Mouse (Mus musculus) layer of hippocampus, adult 2 months (tissue): ENCODE results near the gene 1700001J03Rik. TPM values are rescaled to one million over a fixed set of nuclear protein-coding genes. Genes with fewer than 3 reads are reported as not detected.
"Not testable (repeated sequence)": the region's sequence is repeated elsewhere in the genome, so short reads cannot be mapped to it uniquely, and the experiment has no call there.

Source experiments
- DNase-seq, 2 experiments: peaks; one replicate each; pipeline ENCODE4 v3.0.0; 2022; ENCODE audit warnings: low spot score in 2 of 2
- H3K27ac ChIP-seq: fragments of 200-600 bp; 2 replicates; pipeline ENCODE4 v1.8.1; 2022
- H3K4me3 ChIP-seq: fragments of 200-600 bp; 2 replicates; pipeline ENCODE4 v1.8.1; 2022; ENCODE audit warnings: mild to moderate bottlenecking
- CTCF ChIP-seq: fragments of 200-600 bp; conservative IDR thresholded peaks from 2 replicates; pipeline ENCODE4 v1.8.1; 2022; ENCODE audit warnings: antibody characterized with exemption, mild to moderate bottlenecking, moderate library complexity
- long read RNA-seq, 2 experiments: library from polyadenylated mRNA; stranded (forward); transcript quantifications; one replicate each; pipeline ENCODE4 v2.0.0; 2021; ENCODE audit warnings: borderline mapping rate in 2 of 2
- total RNA-seq, 2 experiments: library from RNA; stranded (reverse); gene quantifications; 2 replicates each; pipeline ENCODE4 v1.2.3; 2021

Gene 1700001J03Rik
- 1 to 10 TPM; 1.2 to 1.6 TPM for total RNA-seq
- long read RNA-seq, experiment 1: 0 reads
- long read RNA-seq, experiment 2: 0 reads

DNA sequence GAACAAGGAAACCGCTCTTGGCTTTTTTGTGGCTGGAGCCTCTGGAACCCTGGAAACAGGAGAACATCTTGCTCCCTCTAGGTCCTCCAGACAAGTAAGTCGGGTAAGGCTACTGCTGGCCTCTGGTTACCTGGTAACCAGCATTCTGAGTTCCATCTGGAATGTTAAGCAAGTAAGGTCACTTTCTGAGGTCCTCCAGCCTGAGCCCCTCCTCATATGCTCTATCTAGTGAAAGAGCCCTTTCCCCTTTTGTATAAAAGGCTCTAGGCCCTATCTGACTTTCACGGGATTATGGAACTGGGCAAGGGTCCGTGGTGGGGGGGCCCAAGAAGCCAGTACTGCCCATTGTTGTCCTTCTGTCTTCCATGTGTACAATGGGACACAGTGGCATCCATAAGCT is at the start of gene 1700001J03Rik:
Gene 1700001J03Rik (minus strand): TSS at position 101 of the 400 bp plus-strand sequence.
- not testable (repeated sequence) for H3K27ac ChIP-seq, DNase-seq, H3K4me3 ChIP-seq

- Histone ChIP-seq H3K27ac (no peak overlapping the region), H3K4me3 (no peak overlapping the region)
- DNase-seq: no peak
- no peak for TF ChIP-seq CTCF
Observed at GRCm38 (mm10) chr5:146234336-146234735, 49.2 kb upstream of the 1700001J03Rik start.

GRCm38 (mm10) chr5:146232816-146233215 is 47.7 kb upstream of the 1700001J03Rik start:
- peak overlapping the region; percentile 97 for H3K27ac ChIP-seq
- H3K4me3 ChIP-seq: peak overlapping the region; percentile 63
- DNase-seq: no peak
- no peak for TF ChIP-seq CTCF

GRCm38 (mm10) chr5:146232056-146232675 is 47.1 kb upstream of the 1700001J03Rik start:
- TF ChIP-seq CTCF: no peak
- peak overlapping the region; percentile 63 for H3K4me3 ChIP-seq
- DNase-seq: no peak
- H3K27ac ChIP-seq: peak overlapping the region; percentile 97

DNA sequence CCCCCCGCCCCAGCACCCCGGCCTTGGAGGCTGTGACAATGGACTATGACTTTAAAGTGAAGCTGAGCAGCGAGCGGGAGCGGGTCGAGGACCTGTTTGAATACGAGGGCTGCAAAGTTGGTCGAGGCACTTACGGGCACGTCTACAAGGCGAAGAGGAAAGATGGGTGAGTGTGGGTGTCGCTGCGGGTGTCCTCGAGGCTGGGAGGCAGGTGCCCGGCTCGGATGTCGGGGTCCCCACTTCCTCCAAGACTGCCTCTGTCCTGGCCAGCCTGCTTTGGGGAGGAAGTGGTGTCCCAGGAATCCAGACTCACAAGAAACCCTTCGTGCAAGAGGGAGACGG is 46.5 kb upstream of the 1700001J03Rik start:
- peak in 1 of 2 experiments; percentile 25 for DNase-seq

DNA sequence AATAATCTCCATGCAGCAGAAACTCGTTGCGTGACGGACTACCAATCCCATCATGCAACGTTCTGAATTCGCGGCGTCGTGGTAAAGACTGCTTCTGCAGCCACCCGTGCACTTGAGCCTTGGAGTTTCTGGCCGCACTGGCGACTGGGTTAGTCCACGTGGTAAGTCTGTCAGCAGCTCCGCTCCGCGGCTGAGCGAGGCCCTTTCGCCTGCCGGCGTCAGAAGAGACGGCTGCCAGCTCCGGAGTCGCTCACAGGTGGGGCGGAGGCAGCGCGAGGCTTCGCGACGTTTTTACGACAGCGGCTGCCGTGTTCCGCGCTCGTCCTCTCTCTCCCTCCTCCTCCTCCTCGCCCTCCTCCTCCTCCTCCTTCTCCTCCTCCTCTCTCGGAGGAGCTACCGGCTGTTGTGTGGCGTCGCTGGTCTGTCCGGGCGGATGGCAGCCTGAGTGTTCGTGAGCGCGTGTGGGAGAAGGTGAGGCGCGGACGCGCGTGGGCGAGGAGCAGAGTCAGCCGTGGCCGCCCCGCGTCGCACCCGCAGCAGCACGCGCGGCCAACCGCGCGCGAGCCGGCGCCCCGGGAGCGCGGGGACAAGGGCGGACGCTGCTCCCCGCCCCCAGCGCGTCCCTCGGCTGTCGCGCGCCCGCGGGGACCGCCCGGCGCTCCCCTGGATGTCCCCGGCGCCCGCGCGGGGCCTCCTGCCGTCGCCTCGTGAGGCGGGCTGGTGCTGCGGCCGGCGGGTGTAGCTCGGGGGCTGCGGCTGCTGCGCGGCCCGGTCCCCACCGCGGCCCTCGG is 46.0 kb upstream of the 1700001J03Rik start, which contains the start of gene Cdk8:
Gene Cdk8 (plus strand): TSS at position 367 of the 791 bp plus-strand sequence.
- H3K27ac ChIP-seq: peak within 1 kb of the TSS; percentile 97
- 0 out of 2 replicates have a peak, but pooled peaks have one; percentile 8 for TF ChIP-seq CTCF

More for the DNA sequence above, 46.5 kb upstream of the 1700001J03Rik start:
- TF ChIP-seq CTCF: no peak
- Histone ChIP-seq H3K4me3 (peak overlapping the region; percentile 63), H3K27ac (peak overlapping the region; percentile 97)

DNA sequence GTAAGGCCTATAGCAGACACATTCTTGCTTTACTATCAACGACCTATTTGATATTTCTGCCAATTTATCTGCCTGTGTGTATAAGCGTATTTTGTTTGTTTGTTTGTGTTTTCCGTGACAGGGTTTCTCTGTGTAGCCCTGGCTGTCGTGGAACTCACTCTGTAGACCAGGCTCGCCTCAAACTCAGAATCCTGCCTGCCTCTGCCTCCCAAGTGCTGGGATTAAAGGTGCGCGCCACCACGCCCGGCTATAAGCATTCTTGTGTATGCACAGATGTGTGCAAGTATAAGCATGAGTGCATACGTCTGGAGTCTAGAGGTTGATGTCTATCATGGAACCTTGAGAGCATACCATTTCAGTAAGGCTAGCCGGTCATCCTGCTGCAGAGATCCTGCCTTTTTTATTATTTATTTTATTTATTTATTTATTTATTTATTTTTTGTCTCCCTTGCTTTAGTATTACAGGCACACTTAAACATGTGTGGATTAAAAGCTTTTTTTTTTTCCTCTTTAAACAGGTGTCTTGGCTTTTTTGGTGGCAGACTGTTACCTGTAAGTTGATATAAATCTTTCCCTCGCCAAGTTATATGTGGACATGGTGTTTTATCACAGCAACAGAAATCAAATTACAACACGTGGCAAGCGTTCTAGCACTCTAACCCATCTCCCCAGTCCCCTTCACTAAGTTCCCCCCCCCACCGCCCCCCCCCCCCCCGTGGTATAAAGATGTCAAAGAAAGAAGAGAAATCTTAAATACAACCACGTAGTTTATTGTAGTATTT is 45.0 kb upstream of the 1700001J03Rik start:
- no peak for TF ChIP-seq CTCF
- Histone ChIP-seq H3K27ac (peak overlapping the region; percentile 97), H3K4me3 (peak overlapping the region; percentile 63)

More for the DNA sequence above, 46.0 kb upstream of the 1700001J03Rik start, which contains the start of gene Cdk8:
- DNase-seq: peak; percentile 91 to 93
- peak within 1 kb of the TSS; percentile 63 for H3K4me3 ChIP-seq

GRCm38 (mm10) chr5:146227496-146227895 is 42.4 kb upstream of the 1700001J03Rik start:
- no peak overlapping the region for H3K27ac ChIP-seq
- no peak for DNase-seq
- no peak for TF ChIP-seq CTCF
- H3K4me3 ChIP-seq: no peak overlapping the region

More for the DNA sequence above, 45.0 kb upstream of the 1700001J03Rik start:
- DNase-seq: no peak

DNA sequence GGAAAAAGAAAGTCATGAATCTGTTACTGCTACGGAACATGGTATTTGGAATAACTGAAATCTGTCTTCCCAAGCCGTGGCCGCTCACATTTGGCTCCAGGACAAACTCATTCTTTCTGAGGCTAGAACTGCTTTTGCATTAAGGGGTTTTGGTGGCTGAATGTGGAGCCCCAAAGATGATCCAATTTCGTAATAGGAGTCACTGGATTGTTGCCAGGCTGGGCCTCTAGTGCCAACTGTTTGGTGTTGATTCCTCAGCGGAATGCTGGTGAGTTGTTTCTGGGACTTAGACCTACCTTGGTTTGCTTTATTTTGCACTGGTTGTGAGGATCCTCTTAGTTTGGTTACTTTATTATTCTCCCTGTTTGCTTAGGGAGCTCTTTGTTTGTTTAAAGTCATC is 38.7 kb upstream of the 1700001J03Rik start:
- Histone ChIP-seq H3K4me3 (no peak overlapping the region), H3K27ac (peak overlapping the region; percentile 36; the same call in 1 of the 2 replicates)
- peak in 1 of 2 experiments; percentile 43 for DNase-seq
- TF ChIP-seq CTCF: no peak

- Histone ChIP-seq H3K4me3 (peak overlapping the region; percentile 94), H3K27ac (peak overlapping the region; percentile 99)
- TF ChIP-seq CTCF: no peak
- DNase-seq: no peak
Observed at GRCm38 (mm10) chr5:146221722-146222121, 36.6 kb upstream of the 1700001J03Rik start.

GRCm38 (mm10) chr5:146220879-146221714 is 36.0 kb upstream of the 1700001J03Rik start, which contains the start of gene Rnf6:
Gene Rnf6 (minus strand): TSS chr5:146221555.
- Histone ChIP-seq H3K4me3 (peak within 1 kb of the TSS; percentile 94), H3K27ac (peak within 1 kb of the TSS; percentile 99)
- TF ChIP-seq CTCF: peak; percentile 62
- peak; percentile 92 to 97 for DNase-seq

DNA sequence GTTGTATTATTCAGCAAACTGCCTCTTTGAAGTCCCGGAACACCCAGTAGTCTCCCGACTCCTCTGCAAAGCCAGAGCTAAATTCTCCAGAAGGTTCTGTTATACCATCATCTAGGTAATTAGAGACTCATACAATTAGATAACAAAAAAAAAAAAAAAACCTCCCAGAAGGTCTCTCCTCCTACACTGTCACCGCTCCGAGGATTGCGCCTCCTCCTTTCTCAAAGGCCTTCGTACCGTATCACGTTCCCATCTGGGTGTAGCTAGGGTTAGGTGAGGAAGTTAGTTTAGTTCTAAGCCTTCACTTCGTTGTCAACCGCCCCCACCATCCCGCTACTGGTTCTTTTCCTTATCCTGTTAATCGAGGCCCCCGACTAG is 35.4 kb upstream of the 1700001J03Rik start:
- Histone ChIP-seq H3K4me3 (peak overlapping the region; percentile 94), H3K27ac (peak overlapping the region; percentile 99)
- no peak for DNase-seq
- TF ChIP-seq CTCF: no peak
